In the genomic region with DNA sequence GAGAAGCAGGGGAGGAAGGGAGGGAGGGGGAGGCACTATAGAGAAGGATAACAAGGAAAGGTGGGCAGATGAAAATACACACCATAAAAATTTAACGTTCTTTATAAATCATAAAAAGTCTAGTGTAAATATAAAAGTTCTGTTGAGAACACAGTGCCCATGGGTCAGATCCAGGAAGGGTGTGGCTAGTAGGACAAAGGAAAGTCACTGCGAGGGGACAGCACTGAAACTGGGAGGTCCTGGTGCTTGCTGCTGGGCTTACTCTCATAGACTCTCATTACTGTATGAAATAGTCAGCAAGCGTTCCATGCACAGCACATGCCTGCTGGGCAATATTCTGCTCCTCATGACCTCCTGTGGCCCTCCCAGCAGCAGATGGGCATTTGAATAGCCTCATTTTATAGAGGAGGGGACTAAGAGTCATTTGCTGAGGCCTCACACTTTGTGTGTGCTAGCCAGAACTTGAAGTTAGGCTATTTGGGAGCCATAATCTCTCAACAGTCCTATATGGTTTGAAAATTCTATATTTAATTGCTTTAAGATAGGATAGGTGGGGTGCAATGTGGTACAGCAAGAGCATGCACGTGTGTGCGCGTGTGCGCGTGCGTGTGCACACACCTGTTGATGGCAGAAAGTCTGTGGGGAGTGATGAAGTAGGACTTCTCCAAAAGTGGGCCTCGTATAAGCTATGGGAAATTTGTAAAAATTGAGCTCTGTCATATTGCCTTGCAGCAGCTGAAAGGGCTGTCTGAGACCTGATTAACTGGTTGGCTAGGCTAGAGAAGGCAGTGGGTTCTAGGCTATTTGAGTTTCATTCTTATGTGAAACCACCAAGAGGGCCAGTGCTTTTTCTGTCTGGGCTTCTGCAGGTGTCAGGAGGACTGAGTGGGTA, we compare ENCODE assay signal across 15 mouse cellular contexts. TPM values are rescaled to one million over a fixed set of nuclear protein-coding genes. Genes with fewer than 3 reads are reported as not detected.
DNase-seq lines count a peak whose midpoint lies in the region; ATAC-seq and TF ChIP-seq lines count a peak whose summit lies in the region.
"Had no signal": no experiment of that assay in that cellular context is flagged by ENCODE, and none has a peak within 500 bp of the region (broad histone marks: within the 10 kb centered on the region; RNA-seq: fewer than 3 reads in every experiment).

No protein-coding gene starts in this region.

- no peak for ATAC-seq in intestine, embryonic 15.5 days

- no peaks in the 10 kb centered on the region for H3K9me3 ChIP-seq in ES-Bruce4 (replicated peaks; ENCODE audit: control insufficient read depth, insufficient read depth, low read length, poor library complexity, severe bottlenecking)
- no peaks in the 10 kb centered on the region for H3K9me3 ChIP-seq in intestine, embryonic 15.5 days
- H3K9me3 ChIP-seq: heart, embryonic 12.5 days; neural tube, embryonic 15.5 days had no signal

- no peak overlapping the region for H3K4me2 ChIP-seq in intestine, embryonic 15.5 days (replicated peaks)
- H3K4me2 ChIP-seq: heart, embryonic 12.5 days; neural tube, embryonic 15.5 days had no signal

- H3K27ac ChIP-seq in ES-Bruce4 (ENCODE audit: insufficient read depth, low read length) (peak overlapping the region; percentile 99), macrophage (peak overlapping the region; percentile 69)
- H3K27ac ChIP-seq in intestine, embryonic 15.5 days = peak overlapping the region; percentile 61; the same call in 1 of the 2 replicates
- H3K27ac ChIP-seq: neural tube, embryonic 15.5 days had no signal

- no peaks in the 10 kb centered on the region for H3K79me2 ChIP-seq in macrophage (ENCODE audit: inconsistent target)

- no peak for TF ChIP-seq POLR2A in ES-Bruce4 (IDR thresholded peaks at IDR 0.05; ENCODE audit: insufficient read depth, low read length)

- H3K9ac ChIP-seq in ES-Bruce4 (ENCODE audit: low read depth, poor library complexity, severe bottlenecking) = no peak overlapping the region
- no peak overlapping the region for H3K9ac ChIP-seq in intestine, embryonic 15.5 days
- H3K9ac ChIP-seq: heart, embryonic 12.5 days; neural tube, embryonic 15.5 days had no signal

- no peaks in the 10 kb centered on the region for H3K36me3 ChIP-seq in ES-Bruce4 (ENCODE audit: control insufficient read depth, insufficient read depth, low read length, poor library complexity, severe bottlenecking)
- H3K36me3 ChIP-seq in intestine, embryonic 15.5 days = no peaks in the 10 kb centered on the region
- H3K36me3 ChIP-seq in macrophage (ENCODE audit: inconsistent target) = no peaks in the 10 kb centered on the region
- H3K36me3 ChIP-seq: heart, embryonic 12.5 days; neural tube, embryonic 15.5 days had no signal

- H3K4me3 ChIP-seq in ES-Bruce4 (ENCODE audit: low read depth, low read length) (no peak overlapping the region), macrophage (ENCODE audit: inconsistent target) (no peak overlapping the region)
- H3K4me3 ChIP-seq in intestine, embryonic 15.5 days (replicated peaks) = no peak overlapping the region
- H3K4me3 ChIP-seq: heart, embryonic 12.5 days; neural tube, embryonic 15.5 days had no signal

- TF ChIP-seq CTCF in ES-Bruce4 (IDR thresholded peaks at IDR 0.05; ENCODE audit: low read depth, low read length) = no peak

- DNase-seq in kidney, postnatal 14 days = peak; percentile 21
- no peak for DNase-seq in kidney, adult 18-20 months
- DNase-seq in right cerebral cortex, adult 2 months (ENCODE audit: low spot score in 2 of 2) = no peak
- no peak for DNase-seq in adipocyte (ENCODE audit: low spot score)
- DNase-seq: cerebellum, postnatal 10 days; layer of hippocampus, postnatal 36 days; thymus, postnatal 25 days had no signal

- TF ChIP-seq EP300 in ES-Bruce4 (IDR thresholded peaks at IDR 0.05; ENCODE audit: insufficient read depth, low read depth, low read length) = no peak

- H3K4me1 ChIP-seq in ES-Bruce4 (ENCODE audit: control insufficient read depth, insufficient read depth, low read length) = peaks cover 10% of the 10 kb centered on the region
- peaks cover 23% of the 10 kb centered on the region for H3K4me1 ChIP-seq in intestine, embryonic 15.5 days (replicated peaks)
- H3K4me1 ChIP-seq: heart, embryonic 12.5 days had no signal

- 80% methylated on average over 10 of the region's 10 CpGs for WGBS in intestine, embryonic 15.5 days
- 83% methylated on average over 10 of the region's 10 CpGs for WGBS in macrophage (ENCODE audit: missing documents)

- H3K27me3 ChIP-seq in ES-Bruce4 (ENCODE audit: control insufficient read depth, insufficient read depth, low read length, poor library complexity, severe bottlenecking) = no peaks in the 10 kb centered on the region
- no peaks in the 10 kb centered on the region for H3K27me3 ChIP-seq in intestine, embryonic 15.5 days (replicated peaks)
- H3K27me3 ChIP-seq: heart, embryonic 12.5 days; neural tube, embryonic 15.5 days had no signal

RNA-seq across cellular contexts. Expression of gene Cxcl17, which starts 22.2 kb away (rescaled TPM):
- not detected in 2 replicates for polyA plus RNA-seq in ES-Bruce4 (2011; ENCODE audit: insufficient read depth, insufficient read length, low read depth, missing spikeins)
- polyA plus RNA-seq in intestine, embryonic 15.5 days (2015; fragmentation: Nextera tagmentation; extraction: Ambion mirVana) = 0.45 TPM in 1 of 2 replicates, not detected in the other
- not detected for total RNA-seq in macrophage (2018; cell fraction: chromatin; rRNA removed)
- total RNA-seq in macrophage (2018; cell fraction: cytosol; rRNA removed) = not detected
- total RNA-seq in macrophage (2018; cell fraction: nucleus; rRNA removed) = not detected
- polyA plus RNA-seq in macrophage (2018) = not detected in 3 replicates
- total RNA-seq: layer of hippocampus, postnatal 36 days; liver, adult 2 months; midbrain, postnatal 0 days had no signal
- polyA plus RNA-seq: brain, embryonic 14.5 days; heart, embryonic 12.5 days; liver, adult 2 months had no signal

RNA-seq across cellular contexts. Expression of gene Lipe, which starts 36.4 kb away (rescaled TPM):
- 18.0 and 18.9 TPM in 2 replicates for polyA plus RNA-seq in ES-Bruce4 (2011; ENCODE audit: insufficient read depth, insufficient read length, low read depth, missing spikeins)
- polyA plus RNA-seq in intestine, embryonic 15.5 days (2015; fragmentation: Nextera tagmentation; extraction: Ambion mirVana) = 7.0 and 8.8 TPM in 2 replicates
- 10 to 100 TPM in 18 of 26 experiments, 1 to 10 TPM in 8; 1.6 to 42.5 (median 18.0) TPM for total RNA-seq in macrophage (2018; cell fraction: chromatin; rRNA removed)
- 10 to 100 TPM in 22 of 26 experiments, 1 to 10 TPM in 4; 5.1 to 30.7 (median 14.5) TPM for total RNA-seq in macrophage (2018; cell fraction: cytosol; rRNA removed)
- 10 to 100 TPM in 21 of 26 experiments, 1 to 10 TPM in 5; 3.6 to 31.2 (median 17.1) TPM for total RNA-seq in macrophage (2018; cell fraction: nucleus; rRNA removed)
- polyA plus RNA-seq in macrophage (2018) = 7.5 to 17.2 TPM (median 9.2 TPM) in 3 replicates

RNA-seq across cellular contexts. Expression of gene Ceacam1, which starts 42.5 kb away (rescaled TPM):
- 1.1 and 1.5 TPM in 2 replicates for polyA plus RNA-seq in ES-Bruce4 (2011; ENCODE audit: insufficient read depth, insufficient read length, low read depth, missing spikeins)
- polyA plus RNA-seq in intestine, embryonic 15.5 days (2015; fragmentation: Nextera tagmentation; extraction: Ambion mirVana) = 31.4 and 32.3 TPM in 2 replicates
- 10 to 100 TPM in 2 of 26 experiments, 1 to 10 TPM in 22, under 1 TPM in 2; 0.74 to 13.9 (median 4.4) TPM for total RNA-seq in macrophage (2018; cell fraction: chromatin; rRNA removed)
- 10 to 100 TPM in 11 of 26 experiments, 1 to 10 TPM in 15; 6.4 to 13.0 (median 9.7) TPM for total RNA-seq in macrophage (2018; cell fraction: cytosol; rRNA removed)
- 10 to 100 TPM in 7 of 26 experiments, 1 to 10 TPM in 19; 2.0 to 19.3 (median 7.4) TPM for total RNA-seq in macrophage (2018; cell fraction: nucleus; rRNA removed)
- 5.5 to 15.5 TPM (median 10.5 TPM) in 3 replicates for polyA plus RNA-seq in macrophage (2018)
